Mouse (Mus musculus) hindbrain, embryonic 10.5 days (tissue): Measurements from ENCODE around the gene Abca17. TPM values are rescaled to one million over a fixed set of nuclear protein-coding genes. Genes with fewer than 3 reads are reported as not detected.

Experiments
- DNase-seq: peaks from one replicate; pipeline ENCODE4 v3.0.0-alpha.2; 2017; ENCODE audit warnings: low spot score
- H3K27ac ChIP-seq: fragments of 300-500 bp; sonication (generic); 2 replicates; pipeline ENCODE4 v1.5.1; 2016; ENCODE audit warnings: mild to moderate bottlenecking, moderate library complexity
- H3K27me3 ChIP-seq: fragments of 300-500 bp; sonication (generic); 2 replicates; pipeline ENCODE4 v1.6.1; 2016; ENCODE audit warnings: mild to moderate bottlenecking; ENCODE audit not compliant: poor library complexity, insufficient read depth, severe bottlenecking
- H3K36me3 ChIP-seq: fragments of 300-500 bp; sonication (generic); 2 replicates; pipeline ENCODE4 v1.6.1; 2016; ENCODE audit warnings: mild to moderate bottlenecking, moderate library complexity
- H3K4me1 ChIP-seq: fragments of 300-500 bp; sonication (generic); replicated peaks from 2 replicates; pipeline ENCODE4 v1.6.1; 2016; ENCODE audit warnings: mild to moderate bottlenecking
- H3K4me3 ChIP-seq: fragments of 300-500 bp; sonication (generic); 2 replicates; pipeline ENCODE4 v1.5.1; 2016; ENCODE audit warnings: mild to moderate bottlenecking, moderate library complexity
- H3K9me3 ChIP-seq: fragments of 300-500 bp; sonication (generic); 2 replicates; pipeline ENCODE4 v1.6.1; 2016; ENCODE audit warnings: mild to moderate bottlenecking, moderate library complexity
- WGBS: fragments of 180-500 bp; shearing (Covaris S2); methylation state at CpG from one replicate; pipeline ENCODE4 v1.1.7; 2016; 5-methylcytosine and 5-hydroxymethylcytosine counted together
- polyA plus RNA-seq: library from polyadenylated mRNA; unstranded; fragments of >200 nt; fragmentation: Nextera tagmentation; extraction: Ambion mirVana; gene quantifications from 2 replicates; pipeline ENCODE4 v1.2.1, GENCODE M21; 2016

Gene Abca17
- not detected in 2 replicates for polyA plus RNA-seq

- peaks cover 53% of the 10 kb centered on the region for H3K27me3 ChIP-seq
- DNase-seq = peak; percentile 31
- WGBS = 5% methylated on average over 42 of the region's 42 CpGs
These were observed at the start of gene Abca17 for GRCm38 (mm10) chr17:24350926-24351759. Abca17 (minus strand) TSS chr17:24351068.

GRCm38 (mm10) chr17:24394456-24394855 lies 43.6 kb upstream of the Abca17 start:
- H3K4me1 ChIP-seq = no peaks in the 10 kb centered on the region
- 92% methylated on average over 7 of the region's 7 CpGs for WGBS
- peaks cover 45% of the 10 kb centered on the region for H3K36me3 ChIP-seq
- H3K27ac ChIP-seq = no peak overlapping the region
- no peaks in the 10 kb centered on the region for H3K27me3 ChIP-seq
- no peak overlapping the region for H3K4me3 ChIP-seq
- DNase-seq = no peak
- H3K9me3 ChIP-seq = no peaks in the 10 kb centered on the region

More at GRCm38 (mm10) chr17:24350926-24351759, at the start of gene Abca17:
- Histone ChIP-seq H3K9me3 (no peaks in the 10 kb centered on the region), H3K4me3 (peak within 1 kb of the TSS; percentile 88), H3K36me3 (no peaks in the 10 kb centered on the region), H3K4me1 (peaks cover 29% of the 10 kb centered on the region), H3K27ac (peak within 1 kb of the TSS; percentile 91)

- Histone ChIP-seq H3K9me3 (no peaks in the 10 kb centered on the region), H3K4me3 (no peak overlapping the region), H3K27me3 (no peaks in the 10 kb centered on the region), H3K36me3 (peaks cover 40% of the 10 kb centered on the region), H3K4me1 (no peaks in the 10 kb centered on the region), H3K27ac (no peak overlapping the region)
- DNase-seq = no peak
- 39% methylated on average over 4 of the region's 4 CpGs for WGBS
These were observed 42.7 kb upstream of the Abca17 start for GRCm38 (mm10) chr17:24393527-24393926.

- H3K27ac ChIP-seq = no peak overlapping the region
- H3K4me1 ChIP-seq = no peaks in the 10 kb centered on the region
- H3K27me3 ChIP-seq = no peaks in the 10 kb centered on the region
- H3K9me3 ChIP-seq = no peaks in the 10 kb centered on the region
- H3K4me3 ChIP-seq = no peak overlapping the region
- peak; percentile 19 for DNase-seq
- peaks cover 48% of the 10 kb centered on the region for H3K36me3 ChIP-seq
- WGBS = 67% methylated on average over 8 of the region's 8 CpGs
These were observed 40.3 kb upstream of the Abca17 start for GRCm38 (mm10) chr17:24391149-24391548.

GRCm38 (mm10) chr17:24389865-24390264 lies 39.0 kb upstream of the Abca17 start:
- DNase-seq = peak; percentile 43
- no peak overlapping the region for H3K4me3 ChIP-seq
- 4% methylated on average over 2 of the region's 2 CpGs for WGBS
- H3K36me3 ChIP-seq = peaks cover 60% of the 10 kb centered on the region
- no peaks in the 10 kb centered on the region for H3K4me1 ChIP-seq
- H3K9me3 ChIP-seq = no peaks in the 10 kb centered on the region
- H3K27me3 ChIP-seq = no peaks in the 10 kb centered on the region
- no peak overlapping the region for H3K27ac ChIP-seq

- DNase-seq = no peak
- H3K4me1 ChIP-seq = no peaks in the 10 kb centered on the region
- H3K36me3 ChIP-seq = peaks cover 71% of the 10 kb centered on the region
- no peaks in the 10 kb centered on the region for H3K9me3 ChIP-seq
- H3K27me3 ChIP-seq = no peaks in the 10 kb centered on the region
- H3K4me3 ChIP-seq = no peak overlapping the region
- 86% methylated on average over 5 of the region's 5 CpGs for WGBS
- no peak overlapping the region for H3K27ac ChIP-seq
These were observed 37.8 kb upstream of the Abca17 start for GRCm38 (mm10) chr17:24388711-24389110.

DNA sequence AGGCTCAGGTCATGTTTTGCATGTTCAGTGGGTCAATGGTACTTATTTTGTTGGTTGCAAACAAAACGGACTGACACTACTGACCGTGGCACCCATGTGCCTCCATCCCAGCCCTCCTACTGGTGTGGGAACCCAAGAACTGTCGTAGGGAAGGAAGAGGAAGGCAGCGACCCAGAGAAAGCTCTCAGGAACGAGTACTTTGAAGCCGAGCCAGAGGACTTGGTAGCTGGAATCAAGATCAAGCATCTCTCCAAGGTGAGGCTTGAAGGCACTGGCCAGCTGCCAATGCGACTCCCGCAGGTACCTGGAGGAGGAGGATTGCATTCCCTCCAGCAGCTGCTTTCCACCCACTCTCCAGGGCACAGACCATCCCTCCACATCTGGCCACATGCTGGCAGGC lies 32.9 kb upstream of the Abca17 start:
- H3K4me1 ChIP-seq = no peaks in the 10 kb centered on the region
- 88% methylated on average over 8 of the region's 8 CpGs for WGBS
- no peaks in the 10 kb centered on the region for H3K9me3 ChIP-seq
- DNase-seq = no peak
- H3K36me3 ChIP-seq = peaks cover 59% of the 10 kb centered on the region
- no peaks in the 10 kb centered on the region for H3K27me3 ChIP-seq
- H3K27ac ChIP-seq = no peak overlapping the region
- H3K4me3 ChIP-seq = no peak overlapping the region

GRCm38 (mm10) chr17:24378496-24378895 lies 27.6 kb upstream of the Abca17 start:
- DNase-seq = no peak
- H3K9me3 ChIP-seq = no peaks in the 10 kb centered on the region
- H3K4me1 ChIP-seq = 0 out of 2 replicates have a peak, but pooled peaks cover 6% of the 10 kb centered on the region
- peaks cover 39% of the 10 kb centered on the region for H3K36me3 ChIP-seq
- no peak overlapping the region for H3K4me3 ChIP-seq
- 84% methylated on average over 2 of the region's 2 CpGs for WGBS
- no peak overlapping the region for H3K27ac ChIP-seq
- H3K27me3 ChIP-seq = no peaks in the 10 kb centered on the region

DNA sequence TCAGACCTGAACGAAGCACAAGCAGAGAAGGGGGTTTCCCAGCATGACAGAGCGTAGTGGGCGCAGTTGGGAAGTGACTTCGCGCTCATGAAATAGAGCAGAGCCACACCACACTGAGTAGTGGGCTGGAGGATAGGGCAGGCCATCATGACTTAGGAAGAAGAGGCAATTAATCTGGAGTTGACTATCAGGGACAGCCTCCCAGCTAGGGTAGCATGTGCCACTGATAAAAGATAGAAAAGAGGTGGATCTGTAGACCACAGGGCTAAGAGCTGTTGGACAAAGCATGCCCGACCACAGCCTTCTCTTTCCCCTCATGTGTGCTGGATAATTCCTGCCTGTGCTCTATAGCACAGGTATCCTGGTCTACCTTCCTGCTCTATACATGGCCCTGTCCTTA lies 25.0 kb upstream of the Abca17 start:
- H3K27ac ChIP-seq = no peak overlapping the region
- WGBS = 91% methylated on average over 6 of the region's 6 CpGs
- peaks cover 37% of the 10 kb centered on the region for H3K36me3 ChIP-seq
- DNase-seq = no peak
- no peak overlapping the region for H3K4me3 ChIP-seq
- H3K9me3 ChIP-seq = no peaks in the 10 kb centered on the region
- H3K4me1 ChIP-seq = 0 out of 2 replicates have a peak, but pooled peaks cover 6% of the 10 kb centered on the region
- no peaks in the 10 kb centered on the region for H3K27me3 ChIP-seq

DNA sequence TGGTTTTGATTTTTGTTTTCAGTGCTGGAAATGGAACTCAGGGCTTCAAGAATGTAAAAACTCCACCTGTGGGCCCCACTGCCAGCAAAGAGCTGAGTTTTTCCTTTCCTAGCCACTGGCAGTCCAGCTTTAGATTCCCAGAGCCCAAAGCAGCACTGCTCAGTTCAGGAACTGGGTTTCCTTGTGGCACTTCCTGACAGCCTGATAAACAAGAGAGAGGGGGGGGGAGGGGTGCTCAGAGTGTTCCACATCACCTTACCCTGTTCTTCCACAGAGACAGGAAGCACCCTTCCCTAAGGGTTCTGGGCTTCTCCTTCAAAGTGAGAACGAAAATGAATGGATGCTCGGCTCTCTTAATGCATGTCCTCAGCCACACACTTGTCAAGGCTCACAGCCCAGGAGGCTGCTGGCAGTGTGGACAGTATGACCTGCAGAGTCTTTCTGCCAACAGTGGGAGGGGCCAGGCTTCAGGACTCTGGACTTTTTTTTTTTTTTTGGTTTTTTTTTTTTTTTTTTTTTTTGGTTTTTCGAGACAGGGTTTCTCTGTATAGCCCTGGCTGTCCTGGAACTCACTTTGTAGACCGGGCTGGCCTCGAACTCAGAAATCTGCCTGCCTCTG lies 24.3 kb upstream of the Abca17 start:
- no peaks in the 10 kb centered on the region for H3K27me3 ChIP-seq
- no peaks in the 10 kb centered on the region for H3K9me3 ChIP-seq
- H3K27ac ChIP-seq = no peak overlapping the region
- no peak overlapping the region for H3K4me3 ChIP-seq
- 0 out of 2 replicates have a peak, but pooled peaks cover 6% of the 10 kb centered on the region for H3K4me1 ChIP-seq
- H3K36me3 ChIP-seq = peaks cover 40% of the 10 kb centered on the region
- 83% methylated on average over 5 of the region's 5 CpGs for WGBS
- DNase-seq = no peak

- peak overlapping the region; percentile 36 for H3K27ac ChIP-seq
- no peak overlapping the region for H3K4me3 ChIP-seq
- no peak for DNase-seq
- H3K4me1 ChIP-seq = peaks cover 8% of the 10 kb centered on the region
- no peaks in the 10 kb centered on the region for H3K9me3 ChIP-seq
- H3K36me3 ChIP-seq = peaks cover 33% of the 10 kb centered on the region
- H3K27me3 ChIP-seq = no peaks in the 10 kb centered on the region
- 31% methylated on average over 13 of the region's 13 CpGs for WGBS
These were observed 15.0 kb upstream of the Abca17 start for GRCm38 (mm10) chr17:24365863-24366262.

GRCm38 (mm10) chr17:24364461-24364860 lies 13.6 kb upstream of the Abca17 start:
- 90% methylated on average over 9 of the region's 9 CpGs for WGBS
- no peak for DNase-seq

DNA sequence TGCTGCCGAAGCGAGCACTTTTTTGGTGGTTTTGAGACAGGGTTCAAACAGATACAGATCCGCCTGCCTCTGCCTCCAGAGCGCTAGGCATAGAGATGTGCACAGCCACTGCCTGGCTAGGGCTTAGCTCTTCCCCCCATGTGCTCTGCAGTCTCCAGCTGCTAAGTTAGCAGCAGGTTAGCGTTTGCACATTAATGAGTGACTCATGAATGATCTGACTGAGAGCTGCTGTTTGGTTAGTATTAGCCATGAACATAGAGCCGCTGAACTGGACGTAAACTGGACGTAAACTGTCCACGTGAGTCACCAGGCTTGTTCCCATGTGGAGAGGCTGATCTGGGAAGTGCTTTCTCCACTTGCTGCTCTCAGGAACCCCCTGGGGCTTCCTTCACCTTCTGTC lies 11.7 kb upstream of the Abca17 start:
- no peaks in the 10 kb centered on the region for H3K9me3 ChIP-seq
- WGBS = 75% methylated on average over 9 of the region's 9 CpGs

More at GRCm38 (mm10) chr17:24364461-24364860, 13.6 kb upstream of the Abca17 start:
- no peak overlapping the region for H3K27ac ChIP-seq
- peaks cover 12% of the 10 kb centered on the region for H3K4me1 ChIP-seq
- no peak overlapping the region for H3K4me3 ChIP-seq
- no peaks in the 10 kb centered on the region for H3K27me3 ChIP-seq
- H3K9me3 ChIP-seq = no peaks in the 10 kb centered on the region
- peaks cover 32% of the 10 kb centered on the region for H3K36me3 ChIP-seq

More for the DNA sequence above, 11.7 kb upstream of the Abca17 start:
- Histone ChIP-seq H3K36me3 (peaks cover 21% of the 10 kb centered on the region), H3K27me3 (no peaks in the 10 kb centered on the region), H3K4me3 (no peak overlapping the region), H3K27ac (no peak overlapping the region), H3K4me1 (peaks cover 12% of the 10 kb centered on the region)
- DNase-seq = no peak
